Mouse (Mus musculus) liver, embryonic 14.5 days (tissue): ENCODE data around the gene Mcts2.

Source experiments
- CTCF ChIP-seq: IDR thresholded peaks from 2 replicates; pipeline ENCODE4 v1.5.1; 2016; ENCODE audit warnings: antibody characterized with exemption, low read depth, control low read depth
- EP300 ChIP-seq: IDR thresholded peaks from 2 replicates; pipeline ENCODE4 v1.6.1; 2016; ENCODE audit warnings: antibody characterized with exemption, low read depth

DNA sequence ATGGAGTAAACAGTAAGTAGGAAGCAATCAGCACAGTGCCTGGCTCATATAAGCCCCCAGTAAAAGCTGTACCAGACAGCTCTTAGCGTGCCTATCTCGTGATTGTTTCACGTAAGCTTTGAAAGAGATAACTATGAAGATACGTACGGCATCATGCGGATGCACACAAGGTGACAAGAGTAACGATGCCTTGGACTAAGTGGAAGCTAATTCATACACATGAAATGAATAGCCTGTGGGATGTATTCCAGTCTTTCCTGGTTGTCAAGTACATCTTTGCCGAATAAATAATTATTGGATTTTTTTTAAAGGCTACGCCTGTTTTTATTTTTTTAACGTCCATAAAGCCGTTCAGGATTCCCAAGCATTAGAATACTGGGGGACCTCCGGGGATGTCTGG, 436 bp upstream of the Mcts2 start:
- TF ChIP-seq EP300 (no peak), CTCF (no peak)
